Mouse (Mus musculus): ENCODE measurements around the gene Lax1.

GRCm38 (mm10) chr1:133661203-133661933 is 28.5 kb downstream of the Lax1 start, which contains the start of gene Gm38394:
- TF ChIP-seq GATA1 (IDR thresholded peaks at IDR 0.05; ENCODE audit: low read length) (no peak), TAL1 (IDR thresholded peaks at IDR 0.05; ENCODE audit: low read length) (no peak)
